Mouse (Mus musculus): Measurements from ENCODE around the gene Wdr31.
"Not testable (repeated sequence)": the region's sequence is repeated elsewhere in the genome, so short reads cannot be mapped to it uniquely, and the experiment has no call there.

Gene Wdr31

GRCm38 (mm10) chr4:62496815-62497214 lies 26.1 kb upstream of the Wdr31 start:
- DNase-seq (ENCODE audit: low read depth, low spot score): peak; percentile 19

GRCm38 (mm10) chr4:62495946-62496345 lies 25.2 kb upstream of the Wdr31 start:
- peak; percentile 11 for DNase-seq (ENCODE audit: low read depth, low spot score)

GRCm38 (mm10) chr4:62494230-62494629 lies 23.5 kb upstream of the Wdr31 start:
- DNase-seq (ENCODE audit: low read depth, low spot score): peak; percentile 9

GRCm38 (mm10) chr4:62492682-62493081 lies 22.0 kb upstream of the Wdr31 start:
- no peak for DNase-seq (ENCODE audit: low read depth, low spot score)

GRCm38 (mm10) chr4:62487914-62488313 lies 17.2 kb upstream of the Wdr31 start:
- no peak for DNase-seq (ENCODE audit: low read depth, low spot score)

- DNase-seq (ENCODE audit: low read depth, low spot score): no peak
Measured at GRCm38 (mm10) chr4:62487172-62487571, 16.5 kb upstream of the Wdr31 start.

- DNase-seq (ENCODE audit: low read depth, low spot score): no peak
Measured at GRCm38 (mm10) chr4:62486162-62486696, 15.5 kb upstream of the Wdr31 start.

GRCm38 (mm10) chr4:62485450-62486161 lies 14.9 kb upstream of the Wdr31 start:
- DNase-seq (ENCODE audit: low read depth, low spot score): peak; percentile 64

- DNase-seq (ENCODE audit: low read depth, low spot score): peak; percentile 57
Measured at GRCm38 (mm10) chr4:62484928-62485327, 14.2 kb upstream of the Wdr31 start.

GRCm38 (mm10) chr4:62480709-62481605 lies 10.3 kb upstream of the Wdr31 start:
- DNase-seq (ENCODE audit: low read depth, low spot score): peak; percentile 65

- no peak for DNase-seq (ENCODE audit: low read depth, low spot score)
Measured at GRCm38 (mm10) chr4:62479937-62480708, 9.4 kb upstream of the Wdr31 start, which contains the start of gene Bspry. Gene Bspry (plus strand): TSS chr4:62480053.

- not testable (repeated sequence) for DNase-seq (ENCODE audit: low read depth, low spot score)
Measured at GRCm38 (mm10) chr4:62479593-62479936, 8.9 kb upstream of the Wdr31 start.

GRCm38 (mm10) chr4:62477542-62478244 lies 7.0 kb upstream of the Wdr31 start:
- no peak for DNase-seq (ENCODE audit: low read depth, low spot score)

- DNase-seq (ENCODE audit: low read depth, low spot score): no peak
Measured at GRCm38 (mm10) chr4:62475793-62476192, 5.1 kb upstream of the Wdr31 start.

GRCm38 (mm10) chr4:62475131-62475530 lies 4.4 kb upstream of the Wdr31 start:
- no peak for DNase-seq (ENCODE audit: low read depth, low spot score)

- DNase-seq (ENCODE audit: low read depth, low spot score): no peak
Measured at GRCm38 (mm10) chr4:62472071-62472470, 1.4 kb upstream of the Wdr31 start.

- peak; percentile 49 for DNase-seq (ENCODE audit: low read depth, low spot score)
Measured at GRCm38 (mm10) chr4:62468158-62468557, 2.5 kb downstream of the Wdr31 start.

GRCm38 (mm10) chr4:62463124-62463523 lies 7.6 kb downstream of the Wdr31 start:
- DNase-seq (ENCODE audit: low read depth, low spot score): no peak

GRCm38 (mm10) chr4:62460348-62460747 lies 10.3 kb downstream of the Wdr31 start:
- DNase-seq (ENCODE audit: low read depth, low spot score): no peak

- no peak for DNase-seq (ENCODE audit: low read depth, low spot score)
Measured at GRCm38 (mm10) chr4:62459081-62459480, 11.6 kb downstream of the Wdr31 start.

GRCm38 (mm10) chr4:62454995-62455394 lies 15.7 kb downstream of the Wdr31 start:
- DNase-seq (ENCODE audit: low read depth, low spot score): peak; percentile 64
